Mouse (Mus musculus): ENCODE data around the gene Hist1h2bm. TPM values are rescaled to one million over a fixed set of nuclear protein-coding genes. Genes with fewer than 3 reads are reported as not detected.
"Not testable (repeated sequence)": the region's sequence is repeated elsewhere in the genome, so short reads cannot be mapped to it uniquely, and the experiment has no call there.

The Hist1h2bm gene
- polyA plus RNA-seq, 1 experiment: 14.2 TPM

GRCm38 (mm10) chr13:21751827-21752226 is 30.0 kb downstream of the Hist1h2bm start:
- H3K9me3 ChIP-seq (replicated peaks; ENCODE audit: control insufficient read depth, insufficient read depth, low read length, poor library complexity, severe bottlenecking): no peaks in the 10 kb centered on the region
- H3K27me3 ChIP-seq (ENCODE audit: control insufficient read depth, insufficient read depth, low read length, poor library complexity, severe bottlenecking): no peaks in the 10 kb centered on the region
- H3K9ac ChIP-seq (ENCODE audit: low read depth, poor library complexity, severe bottlenecking): peak overlapping the region; percentile 73; the same call in 1 of the 2 replicates
- H3K4me1 ChIP-seq (ENCODE audit: control insufficient read depth, insufficient read depth, low read length): no peaks in the 10 kb centered on the region
- TF ChIP-seq EP300 (IDR thresholded peaks at IDR 0.05; ENCODE audit: insufficient read depth, low read depth, low read length): no peak
- TF ChIP-seq CTCF (IDR thresholded peaks at IDR 0.05; ENCODE audit: low read depth, low read length): no peak
- no peak for TF ChIP-seq POLR2A (IDR thresholded peaks at IDR 0.05; ENCODE audit: insufficient read depth, low read length)
- H3K27ac ChIP-seq (ENCODE audit: insufficient read depth, low read length): no peak overlapping the region; the same call in 1 of the 2 replicates
- no peak overlapping the region for H3K4me3 ChIP-seq (ENCODE audit: low read depth, low read length)
- H3K36me3 ChIP-seq (ENCODE audit: control insufficient read depth, insufficient read depth, low read length, poor library complexity, severe bottlenecking): peaks cover 5% of the 10 kb centered on the region

GRCm38 (mm10) chr13:21752356-21752755 is 30.5 kb downstream of the Hist1h2bm start:
- Histone ChIP-seq H3K36me3 (ENCODE audit: control insufficient read depth, insufficient read depth, low read length, poor library complexity, severe bottlenecking) (peaks cover 5% of the 10 kb centered on the region), H3K4me3 (ENCODE audit: low read depth, low read length) (peak overlapping the region; percentile 12; the same call in 1 of the 2 replicates), H3K27me3 (ENCODE audit: control insufficient read depth, insufficient read depth, low read length, poor library complexity, severe bottlenecking) (no peaks in the 10 kb centered on the region), H3K4me1 (ENCODE audit: control insufficient read depth, insufficient read depth, low read length) (no peaks in the 10 kb centered on the region), H3K9ac (ENCODE audit: low read depth, poor library complexity, severe bottlenecking) (peak overlapping the region; percentile 73), H3K9me3 (replicated peaks; ENCODE audit: control insufficient read depth, insufficient read depth, low read length, poor library complexity, severe bottlenecking) (no peaks in the 10 kb centered on the region), H3K27ac (ENCODE audit: insufficient read depth, low read length) (peak overlapping the region; percentile 61)
- TF ChIP-seq POLR2A (IDR thresholded peaks at IDR 0.05; ENCODE audit: insufficient read depth, low read length) (no peak), EP300 (IDR thresholded peaks at IDR 0.05; ENCODE audit: insufficient read depth, low read depth, low read length) (no peak), CTCF (IDR thresholded peaks at IDR 0.05; ENCODE audit: low read depth, low read length) (no peak)

GRCm38 (mm10) chr13:21753051-21753523 is 31.2 kb downstream of the Hist1h2bm start:
- peak overlapping the region; percentile 74 for H3K4me3 ChIP-seq (ENCODE audit: low read depth, low read length)
- TF ChIP-seq POLR2A (IDR thresholded peaks at IDR 0.05; ENCODE audit: insufficient read depth, low read length) (no peak), CTCF (IDR thresholded peaks at IDR 0.05; ENCODE audit: low read depth, low read length) (no peak), EP300 (IDR thresholded peaks at IDR 0.05; ENCODE audit: insufficient read depth, low read depth, low read length) (no peak)
- no peaks in the 10 kb centered on the region for H3K27me3 ChIP-seq (ENCODE audit: control insufficient read depth, insufficient read depth, low read length, poor library complexity, severe bottlenecking)
- no peaks in the 10 kb centered on the region for H3K4me1 ChIP-seq (ENCODE audit: control insufficient read depth, insufficient read depth, low read length)
- peaks cover 5% of the 10 kb centered on the region for H3K36me3 ChIP-seq (ENCODE audit: control insufficient read depth, insufficient read depth, low read length, poor library complexity, severe bottlenecking)
- H3K9me3 ChIP-seq (replicated peaks; ENCODE audit: control insufficient read depth, insufficient read depth, low read length, poor library complexity, severe bottlenecking): no peaks in the 10 kb centered on the region
- H3K9ac ChIP-seq (ENCODE audit: low read depth, poor library complexity, severe bottlenecking): peak overlapping the region; percentile 73
- H3K27ac ChIP-seq (ENCODE audit: insufficient read depth, low read length): peak overlapping the region; percentile 84

GRCm38 (mm10) chr13:21753524-21754285 is 31.9 kb downstream of the Hist1h2bm start, which contains the start of the genes Hist1h2ak and Hist1h2bn:
Hist1h2ak (minus strand) TSS chr13:21753827.
Hist1h2bn (plus strand) TSS chr13:21754123.
- H3K27me3 ChIP-seq (ENCODE audit: control insufficient read depth, insufficient read depth, low read length, poor library complexity, severe bottlenecking); H3K36me3 ChIP-seq (ENCODE audit: control insufficient read depth, insufficient read depth, low read length, poor library complexity, severe bottlenecking); H3K9me3 ChIP-seq (replicated peaks; ENCODE audit: control insufficient read depth, insufficient read depth, low read length, poor library complexity, severe bottlenecking); H3K4me1 ChIP-seq (ENCODE audit: control insufficient read depth, insufficient read depth, low read length): not testable (repeated sequence)
- Histone ChIP-seq H3K27ac (ENCODE audit: insufficient read depth, low read length) (peak within 1 kb of the TSS; percentile 84), H3K9ac (ENCODE audit: low read depth, poor library complexity, severe bottlenecking) (peak within 1 kb of the TSS; percentile 90), H3K4me3 (ENCODE audit: low read depth, low read length) (peak within 1 kb of the TSS; percentile 74)
- peak; percentile 71 for TF ChIP-seq POLR2A (IDR thresholded peaks at IDR 0.05; ENCODE audit: insufficient read depth, low read length)

GRCm38 (mm10) chr13:21754294-21755001 is 32.6 kb downstream of the Hist1h2bm start:
- not testable (repeated sequence) for H3K27me3 ChIP-seq (ENCODE audit: control insufficient read depth, insufficient read depth, low read length, poor library complexity, severe bottlenecking); H3K36me3 ChIP-seq (ENCODE audit: control insufficient read depth, insufficient read depth, low read length, poor library complexity, severe bottlenecking); H3K9me3 ChIP-seq (replicated peaks; ENCODE audit: control insufficient read depth, insufficient read depth, low read length, poor library complexity, severe bottlenecking); H3K4me1 ChIP-seq (ENCODE audit: control insufficient read depth, insufficient read depth, low read length)
- peak overlapping the region; percentile 80 for H3K27ac ChIP-seq (ENCODE audit: insufficient read depth, low read length)
- H3K9ac ChIP-seq (ENCODE audit: low read depth, poor library complexity, severe bottlenecking): peak overlapping the region; percentile 90
- peak overlapping the region; percentile 60 for H3K4me3 ChIP-seq (ENCODE audit: low read depth, low read length)

GRCm38 (mm10) chr13:21755707-21756106 is 33.9 kb downstream of the Hist1h2bm start:
- Histone ChIP-seq H3K27ac (ENCODE audit: insufficient read depth, low read length) (no peak overlapping the region), H3K9me3 (replicated peaks; ENCODE audit: control insufficient read depth, insufficient read depth, low read length, poor library complexity, severe bottlenecking) (no peaks in the 10 kb centered on the region), H3K4me1 (ENCODE audit: control insufficient read depth, insufficient read depth, low read length) (no peaks in the 10 kb centered on the region), H3K4me3 (ENCODE audit: low read depth, low read length) (no peak overlapping the region), H3K9ac (ENCODE audit: low read depth, poor library complexity, severe bottlenecking) (no peak overlapping the region), H3K27me3 (ENCODE audit: control insufficient read depth, insufficient read depth, low read length, poor library complexity, severe bottlenecking) (no peaks in the 10 kb centered on the region), H3K36me3 (ENCODE audit: control insufficient read depth, insufficient read depth, low read length, poor library complexity, severe bottlenecking) (no peaks in the 10 kb centered on the region)
- no peak for TF ChIP-seq EP300 (IDR thresholded peaks at IDR 0.05; ENCODE audit: insufficient read depth, low read depth, low read length)
- TF ChIP-seq POLR2A (IDR thresholded peaks at IDR 0.05; ENCODE audit: insufficient read depth, low read length): no peak
- TF ChIP-seq CTCF (IDR thresholded peaks at IDR 0.05; ENCODE audit: low read depth, low read length): no peak

Other genes starting within 250 kb of the Hist1h2bm start
- 0.58 and 0.59 TPM in 2 replicates for gene Zkscan4, start 243.1 kb upstream of the Hist1h2bm start, polyA plus RNA-seq (2011; ENCODE audit: insufficient read depth, insufficient read length, low read depth, missing spikeins)
- not detected in 2 replicates for gene Gm10065, start 242.6 kb upstream of the Hist1h2bm start, polyA plus RNA-seq (2011; ENCODE audit: insufficient read depth, insufficient read length, low read depth, missing spikeins)
- gene AK157302, start 226.8 kb upstream of the Hist1h2bm start, polyA plus RNA-seq (2011; ENCODE audit: insufficient read depth, insufficient read length, low read depth, missing spikeins): 0.52 TPM in 1 of 2 replicates, not detected in the other
- gene Gm11273, start 220.6 kb upstream of the Hist1h2bm start, polyA plus RNA-seq (2011; ENCODE audit: insufficient read depth, insufficient read length, low read depth, missing spikeins): 3.2 and 7.4 TPM in 2 replicates
- gene Zkscan8, start 190.9 kb upstream of the Hist1h2bm start, polyA plus RNA-seq (2011; ENCODE audit: insufficient read depth, insufficient read length, low read depth, missing spikeins): 15.2 and 16.1 TPM in 2 replicates
- gene Olfr1366, start 179.2 kb upstream of the Hist1h2bm start, polyA plus RNA-seq (2011; ENCODE audit: insufficient read depth, insufficient read length, low read depth, missing spikeins): not detected in 2 replicates
- 0.15 and 0.23 TPM in 2 replicates for gene Olfr1535, start 162.2 kb upstream of the Hist1h2bm start, polyA plus RNA-seq (2011; ENCODE audit: insufficient read depth, insufficient read length, low read depth, missing spikeins)
- not detected in 2 replicates for gene Olfr1364, start 140.3 kb upstream of the Hist1h2bm start, polyA plus RNA-seq (2011; ENCODE audit: insufficient read depth, insufficient read length, low read depth, missing spikeins)
- not detected in 2 replicates for gene Olfr1362, start 108.0 kb upstream of the Hist1h2bm start, polyA plus RNA-seq (2011; ENCODE audit: insufficient read depth, insufficient read length, low read depth, missing spikeins)
- not detected in 2 replicates for gene Olfr11, start 79.5 kb upstream of the Hist1h2bm start, polyA plus RNA-seq (2011; ENCODE audit: insufficient read depth, insufficient read length, low read depth, missing spikeins)
- gene Olfr1361, start 58.7 kb upstream of the Hist1h2bm start, polyA plus RNA-seq (2011; ENCODE audit: insufficient read depth, insufficient read length, low read depth, missing spikeins): not detected in 2 replicates
- not detected in 2 replicates for gene Olfr1360, start 44.6 kb upstream of the Hist1h2bm start, polyA plus RNA-seq (2011; ENCODE audit: insufficient read depth, insufficient read length, low read depth, missing spikeins)
- not detected in 2 replicates for gene Olfr1359, start 23.9 kb upstream of the Hist1h2bm start, polyA plus RNA-seq (2011; ENCODE audit: insufficient read depth, insufficient read length, low read depth, missing spikeins)
- gene Hist1h2bl, start 5.9 kb upstream of the Hist1h2bm start, polyA plus RNA-seq (2011; ENCODE audit: insufficient read depth, insufficient read length, low read depth, missing spikeins): 25.5 and 27.2 TPM in 2 replicates
- 3.6 TPM in 1 of 2 replicates, not detected in the other for gene Hist1h2ai, start 5.6 kb upstream of the Hist1h2bm start, polyA plus RNA-seq (2011; ENCODE audit: insufficient read depth, insufficient read length, low read depth, missing spikeins)
- gene Hist1h3h, start 4.4 kb upstream of the Hist1h2bm start, polyA plus RNA-seq (2011; ENCODE audit: insufficient read depth, insufficient read length, low read depth, missing spikeins): 25.3 and 31.8 TPM in 2 replicates
- 8.2 and 13.4 TPM in 2 replicates for gene Hist1h4j, start 13.0 kb downstream of the Hist1h2bm start, polyA plus RNA-seq (2011; ENCODE audit: insufficient read depth, insufficient read length, low read depth, missing spikeins)
- gene Hist1h4k, start 28.5 kb downstream of the Hist1h2bm start, polyA plus RNA-seq (2011; ENCODE audit: insufficient read depth, insufficient read length, low read depth, missing spikeins): 16.3 and 17.1 TPM in 2 replicates
- 6.7 and 7.5 TPM in 2 replicates for gene Hist1h2ak, start 31.8 kb downstream of the Hist1h2bm start, polyA plus RNA-seq (2011; ENCODE audit: insufficient read depth, insufficient read length, low read depth, missing spikeins)
- gene Hist1h2bn, start 32.1 kb downstream of the Hist1h2bm start, polyA plus RNA-seq (2011; ENCODE audit: insufficient read depth, insufficient read length, low read depth, missing spikeins): 19.3 and 20.7 TPM in 2 replicates
- gene Hist1h1b, start 58.6 kb downstream of the Hist1h2bm start, polyA plus RNA-seq (2011; ENCODE audit: insufficient read depth, insufficient read length, low read depth, missing spikeins): 7.4 and 9.2 TPM in 2 replicates
- not detected in 2 replicates for gene Hist1h3i, start 61.3 kb downstream of the Hist1h2bm start, polyA plus RNA-seq (2011; ENCODE audit: insufficient read depth, insufficient read length, low read depth, missing spikeins)
- gene Hist1h2an, start 65.2 kb downstream of the Hist1h2bm start, polyA plus RNA-seq (2011; ENCODE audit: insufficient read depth, insufficient read length, low read depth, missing spikeins): not detected in 2 replicates
- 2.5 TPM in 1 of 2 replicates, not detected in the other for gene Hist1h2bp, start 65.4 kb downstream of the Hist1h2bm start, polyA plus RNA-seq (2011; ENCODE audit: insufficient read depth, insufficient read length, low read depth, missing spikeins)
- gene Hist1h2bq, start 88.2 kb downstream of the Hist1h2bm start, polyA plus RNA-seq (2011; ENCODE audit: insufficient read depth, insufficient read length, low read depth, missing spikeins): 16.9 and 28.4 TPM in 2 replicates
- gene Hist1h2ao, start 88.4 kb downstream of the Hist1h2bm start, polyA plus RNA-seq (2011; ENCODE audit: insufficient read depth, insufficient read length, low read depth, missing spikeins): not detected in 2 replicates
- gene Hist1h4m, start 89.7 kb downstream of the Hist1h2bm start, polyA plus RNA-seq (2011; ENCODE audit: insufficient read depth, insufficient read length, low read depth, missing spikeins): 12.0 and 17.7 TPM in 2 replicates
- gene Hist1h4n, start 110.2 kb downstream of the Hist1h2bm start, polyA plus RNA-seq (2011; ENCODE audit: insufficient read depth, insufficient read length, low read depth, missing spikeins): 16.5 and 26.2 TPM in 2 replicates
- 47.5 and 51.1 TPM in 2 replicates for gene Hist1h2ap, start 111.5 kb downstream of the Hist1h2bm start, polyA plus RNA-seq (2011; ENCODE audit: insufficient read depth, insufficient read length, low read depth, missing spikeins)
- gene Hist1h2br, start 111.7 kb downstream of the Hist1h2bm start, polyA plus RNA-seq (2011; ENCODE audit: insufficient read depth, insufficient read length, low read depth, missing spikeins): 18.1 and 27.4 TPM in 2 replicates
- gene Zfp184, start 223.1 kb downstream of the Hist1h2bm start, polyA plus RNA-seq (2011; ENCODE audit: insufficient read depth, insufficient read length, low read depth, missing spikeins): 8.1 and 11.5 TPM in 2 replicates